Mouse (Mus musculus) brain, embryonic 14.5 days (tissue): ENCODE results near the gene Odf2l.

ENCODE experiments used
- CTCF ChIP-seq: fragments of 200-500 bp; IDR thresholded peaks from 2 replicates; pipeline ENCODE4 v1.5.1; 2012; ENCODE audit warnings: inconsistent platforms, mild to moderate bottlenecking, moderate library complexity, borderline replicate concordance; ENCODE audit not compliant: insufficient read depth, insufficient read length; ENCODE audit errors: extremely low read depth
- POLR2A ChIP-seq: fragments of 200-500 bp; IDR thresholded peaks from 2 replicates; pipeline ENCODE4 v1.6.1; 2012; ENCODE audit warnings: mild to moderate bottlenecking, inconsistent platforms, borderline replicate concordance; ENCODE audit not compliant: poor library complexity, insufficient read depth, insufficient read length, severe bottlenecking; ENCODE audit errors: extremely low read depth

GRCm38 (mm10) chr3:145156883-145157282 lies 38.5 kb downstream of the Odf2l start:
- TF ChIP-seq POLR2A (no peak), CTCF (no peak)
